Mouse (Mus musculus) neural tube, embryonic 14.5 days (tissue): ENCODE results near the gene Rnf223. TPM values are rescaled to one million over a fixed set of nuclear protein-coding genes. Genes with fewer than 3 reads are reported as not detected.
"Not testable (repeated sequence)": the region's sequence is repeated elsewhere in the genome, so short reads cannot be mapped to it uniquely, and the experiment has no call there.

Source experiments
- ATAC-seq: fragments of 200-750 bp; cut with Nextera tagmentation; 2 replicates; pipeline ENCODE4 v1.8.0; 2017; ENCODE audit warnings: low read depth, mild to moderate bottlenecking, moderate TSS enrichment, moderate library complexity
- H3K27ac ChIP-seq: fragments of 300-500 bp; sonication (generic); 2 replicates; pipeline ENCODE4 v1.5.1; 2014; ENCODE audit warnings: low read depth, mild to moderate bottlenecking, control low read depth, low read length, moderate library complexity, mixed read lengths
- H3K27me3 ChIP-seq: fragments of 300-500 bp; sonication (generic); 2 replicates; pipeline ENCODE4 v1.6.1; 2014; ENCODE audit warnings: low read length; ENCODE audit not compliant: control insufficient read depth, insufficient read depth
- H3K36me3 ChIP-seq: fragments of 300-500 bp; sonication (generic); 2 replicates; pipeline ENCODE4 v1.6.1; 2014; ENCODE audit warnings: low read length, mixed read lengths; ENCODE audit not compliant: control insufficient read depth, insufficient read depth
- H3K4me1 ChIP-seq: fragments of 300-500 bp; sonication (generic); 2 replicates; pipeline ENCODE4 v1.6.1; 2014; ENCODE audit warnings: low read length; ENCODE audit not compliant: control insufficient read depth, insufficient read depth
- H3K4me2 ChIP-seq: fragments of 300-500 bp; sonication (generic); 2 replicates; pipeline ENCODE4 v1.6.1; 2014; ENCODE audit warnings: mild to moderate bottlenecking, low read depth, low read length, control low read depth
- H3K4me3 ChIP-seq: fragments of 300-500 bp; sonication (generic); 2 replicates; pipeline ENCODE4 v1.5.1; 2014; ENCODE audit warnings: low read depth, low read length, control low read depth, mixed read lengths
- H3K9ac ChIP-seq: fragments of 300-500 bp; sonication (generic); replicated peaks from 2 replicates; pipeline ENCODE4 v1.6.1; 2014; ENCODE audit warnings: low read depth, mild to moderate bottlenecking, control low read depth, low read length, mixed read lengths
- H3K9me3 ChIP-seq: fragments of 300-500 bp; sonication (generic); 2 replicates; pipeline ENCODE4 v1.6.1; 2016; ENCODE audit warnings: low read length; ENCODE audit not compliant: control insufficient read depth
- WGBS: fragments of 180-500 bp; shearing (Covaris S2); extraction: QIAGEN DNeasy Blood & Tissue Kit; methylation state at CpG from one replicate; pipeline ENCODE4 v1.1.7; 2014; 5-methylcytosine and 5-hydroxymethylcytosine counted together
- polyA plus RNA-seq: library from polyadenylated mRNA; unstranded; fragments of >200 nt; fragmentation: Nextera tagmentation; extraction: Ambion mirVana; gene quantifications from 2 replicates; pipeline ENCODE4 v1.2.1, GENCODE M21; 2014

Gene Rnf223
- polyA plus RNA-seq, 1 experiment from 2014 or later, result 0.64 TPM

- Histone ChIP-seq H3K4me2 (no peak overlapping the region), H3K27ac (no peak overlapping the region), H3K4me1 (no peaks in the 10 kb centered on the region), H3K9me3 (no peaks in the 10 kb centered on the region), H3K9ac (no peak overlapping the region), H3K4me3 (no peak overlapping the region), H3K36me3 (no peaks in the 10 kb centered on the region), H3K27me3 (no peaks in the 10 kb centered on the region)
- ATAC-seq, result no peak
- 95% methylated on average over 30 of the region's 30 CpGs for WGBS
Measured at GRCm38 (mm10) chr4:156136285-156137100, 6.2 kb downstream of the Rnf223 start.

DNA sequence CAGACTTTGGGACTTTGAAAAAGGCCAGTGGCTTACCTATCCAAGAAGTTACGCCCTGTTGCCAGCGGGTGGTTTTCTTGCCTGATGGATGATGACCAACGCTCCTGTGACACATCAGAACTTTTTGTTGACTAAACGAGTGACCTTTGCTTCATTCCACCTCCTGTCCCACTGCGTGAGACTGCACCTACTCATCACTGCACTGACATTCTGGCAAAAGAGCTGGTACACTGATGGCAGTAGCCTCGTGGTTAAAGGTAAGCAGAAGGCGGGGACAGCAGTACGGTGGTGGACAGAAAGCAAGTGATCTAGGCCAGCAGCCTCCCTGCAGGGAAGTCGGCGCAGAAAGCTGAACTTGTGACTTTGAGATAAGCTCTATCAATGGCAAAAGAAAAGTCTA is 20.6 kb downstream of the Rnf223 start:
- 91% methylated on average over 10 of the region's 10 CpGs for WGBS

GRCm38 (mm10) chr4:156154771-156155170 is 24.5 kb downstream of the Rnf223 start:
- Histone ChIP-seq H3K9ac (no peak overlapping the region), H3K4me1 (no peaks in the 10 kb centered on the region), H3K27ac (no peak overlapping the region), H3K27me3 (no peaks in the 10 kb centered on the region), H3K9me3 (0 out of 2 replicates have a peak, but pooled peaks cover 2% of the 10 kb centered on the region), H3K4me2 (no peak overlapping the region), H3K4me3 (no peak overlapping the region), H3K36me3 (no peaks in the 10 kb centered on the region)
- ATAC-seq, result no peak
- 95% methylated on average over 3 of the region's 3 CpGs for WGBS

More for the DNA sequence above, 20.6 kb downstream of the Rnf223 start:
- ATAC-seq, H3K27me3 ChIP-seq, H3K9me3 ChIP-seq, H3K9ac ChIP-seq, H3K36me3 ChIP-seq, H3K4me3 ChIP-seq, H3K4me2 ChIP-seq, H3K27ac ChIP-seq, H3K4me1 ChIP-seq: not testable (repeated sequence)

DNA sequence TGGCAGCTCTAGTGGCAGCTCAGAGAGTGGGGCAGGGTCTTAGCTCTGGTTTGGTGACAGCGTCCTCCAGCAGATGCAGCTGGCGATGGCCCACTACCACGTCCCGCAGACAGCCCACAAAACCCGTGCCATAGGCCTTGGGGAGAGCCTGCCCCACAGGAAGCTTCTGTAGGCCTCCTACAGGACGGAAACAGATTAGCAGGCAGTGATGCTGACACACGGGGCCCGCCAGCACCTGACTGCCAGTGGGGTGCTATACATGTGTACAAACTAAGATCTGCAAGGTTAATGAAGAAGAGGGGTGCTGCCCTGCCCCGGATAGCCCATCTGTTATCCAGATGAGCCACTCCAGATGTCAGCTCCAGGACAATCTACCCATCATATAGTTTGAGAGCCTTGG is 36.2 kb downstream of the Rnf223 start:
- Histone ChIP-seq H3K27me3 (no peaks in the 10 kb centered on the region), H3K9ac (no peak overlapping the region), H3K27ac (no peak overlapping the region), H3K36me3 (peaks cover 75% of the 10 kb centered on the region), H3K9me3 (no peaks in the 10 kb centered on the region), H3K4me1 (no peaks in the 10 kb centered on the region), H3K4me3 (no peak overlapping the region), H3K4me2 (no peak overlapping the region)
- no peak for ATAC-seq
- 94% methylated on average over 9 of the region's 9 CpGs for WGBS

DNA sequence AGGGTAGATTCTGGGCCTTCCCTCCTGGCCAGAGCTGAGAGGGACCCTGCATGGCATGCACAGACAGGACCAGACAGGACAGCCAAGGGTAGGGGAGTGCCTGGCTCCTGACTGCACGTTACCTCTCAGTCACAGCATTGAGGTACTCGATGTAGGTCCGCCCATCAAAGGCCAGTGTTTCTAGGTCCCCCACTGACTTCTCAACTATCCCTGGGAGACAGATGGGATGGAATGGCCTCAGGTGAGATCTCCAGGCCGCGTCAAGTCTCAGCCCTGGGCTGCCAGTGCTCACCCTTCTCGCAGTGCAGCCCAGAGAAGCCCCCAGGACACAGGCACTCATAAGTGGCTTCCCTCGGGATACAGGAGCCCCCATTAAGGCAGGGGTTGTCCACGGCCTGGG is 38.3 kb downstream of the Rnf223 start:
- ATAC-seq, result no peak
- no peak overlapping the region for H3K9ac ChIP-seq
- H3K4me3 ChIP-seq, result no peak overlapping the region
- H3K27me3 ChIP-seq, result no peaks in the 10 kb centered on the region
- peaks cover 92% of the 10 kb centered on the region for H3K36me3 ChIP-seq
- H3K4me2 ChIP-seq, result no peak overlapping the region
- WGBS, result 95% methylated on average over 8 of the region's 8 CpGs
- no peaks in the 10 kb centered on the region for H3K4me1 ChIP-seq
- no peak overlapping the region for H3K27ac ChIP-seq
- H3K9me3 ChIP-seq, result no peaks in the 10 kb centered on the region

- Histone ChIP-seq H3K9ac (no peak overlapping the region), H3K27ac (no peak overlapping the region), H3K4me3 (no peak overlapping the region), H3K4me2 (no peak overlapping the region), H3K4me1 (no peaks in the 10 kb centered on the region), H3K9me3 (no peaks in the 10 kb centered on the region), H3K27me3 (no peaks in the 10 kb centered on the region), H3K36me3 (peaks cover 92% of the 10 kb centered on the region)
- 92% methylated on average over 10 of the region's 10 CpGs for WGBS
- no peak for ATAC-seq
Measured at GRCm38 (mm10) chr4:156169129-156169528, 38.8 kb downstream of the Rnf223 start.

- Histone ChIP-seq H3K36me3 (peaks cover 98% of the 10 kb centered on the region), H3K27ac (no peak overlapping the region), H3K4me1 (no peaks in the 10 kb centered on the region), H3K4me2 (no peak overlapping the region), H3K9me3 (no peaks in the 10 kb centered on the region), H3K27me3 (no peaks in the 10 kb centered on the region), H3K9ac (no peak overlapping the region), H3K4me3 (no peak overlapping the region)
- WGBS, result 98% methylated on average over 11 of the region's 11 CpGs
- ATAC-seq, result no peak
Measured at GRCm38 (mm10) chr4:156171828-156172227, 41.5 kb downstream of the Rnf223 start.

DNA sequence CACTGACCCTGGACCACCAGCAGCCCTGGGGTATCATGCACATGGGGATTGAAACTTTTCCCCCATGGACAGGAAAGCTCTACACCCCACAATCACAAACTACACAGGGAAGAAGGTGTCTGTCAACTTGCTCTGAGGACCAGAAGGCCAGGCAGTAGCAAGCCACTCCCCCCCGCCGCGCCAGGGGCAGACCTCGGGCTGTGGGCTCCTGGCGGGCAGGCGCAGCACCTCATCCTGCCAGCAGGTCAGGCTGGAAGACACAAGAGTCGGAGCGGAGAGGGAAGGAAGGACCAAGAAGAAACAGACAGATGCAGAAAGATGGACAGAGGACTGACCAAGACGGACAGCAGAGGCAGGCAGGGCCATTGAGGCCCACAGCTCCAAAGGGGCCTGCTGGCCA is 47.3 kb downstream of the Rnf223 start:
- Histone ChIP-seq H3K4me2 (no peak overlapping the region), H3K9me3 (no peaks in the 10 kb centered on the region), H3K27ac (no peak overlapping the region), H3K4me3 (no peak overlapping the region), H3K36me3 (peaks cover 77% of the 10 kb centered on the region), H3K27me3 (no peaks in the 10 kb centered on the region), H3K4me1 (peaks cover 21% of the 10 kb centered on the region), H3K9ac (no peak overlapping the region)
- no peak for ATAC-seq
- WGBS, result 94% methylated on average over 9 of the region's 9 CpGs
